Mouse (Mus musculus) spleen, adult 2 months (tissue): ENCODE data around the gene Hist1h4f.
"Not testable (repeated sequence)": the region's sequence is repeated elsewhere in the genome, so short reads cannot be mapped to it uniquely, and the experiment has no call there.

Source experiments
- CTCF ChIP-seq: fragments of 200-500 bp; IDR thresholded peaks from 2 replicates; pipeline ENCODE4 v1.5.1; 2011; ENCODE audit warnings: mild to moderate bottlenecking, inconsistent platforms; ENCODE audit not compliant: insufficient read depth, insufficient read length, insufficient replicate concordance; ENCODE audit errors: extremely low read depth
- POLR2A ChIP-seq: fragments of 200-500 bp; IDR thresholded peaks from 2 replicates; pipeline ENCODE4 v1.6.1; 2011; ENCODE audit warnings: low read depth, low read length, inconsistent platforms

- not testable (repeated sequence) for TF ChIP-seq CTCF, POLR2A
Measured at GRCm38 (mm10) chr13:23573034-23573897, 21.8 kb upstream of the Hist1h4f start.
